Mouse (Mus musculus) heart, adult 2 months (tissue): ENCODE results near the gene Zpbp2.

Experiments
- CTCF ChIP-seq: fragments of 200-600 bp; IDR thresholded peaks from 2 replicates; pipeline ENCODE4 v1.8.1; 2022; ENCODE audit warnings: antibody characterized with exemption, mild to moderate bottlenecking, moderate library complexity
- EP300 ChIP-seq: fragments of 200-500 bp; IDR thresholded peaks from 2 replicates; pipeline ENCODE4 v1.6.1; 2011; ENCODE audit warnings: low read depth, low read length, control low read depth; ENCODE audit not compliant: insufficient read depth
- POLR2A ChIP-seq: fragments of 200-500 bp; IDR thresholded peaks from 2 replicates; pipeline ENCODE4 v1.6.1; 2011; ENCODE audit warnings: mild to moderate bottlenecking, low read depth, low read length, control low read depth; ENCODE audit not compliant: insufficient read depth

- no peak for TF ChIP-seq EP300
- no peak for TF ChIP-seq POLR2A
- TF ChIP-seq CTCF = no peak
These were observed 18.6 kb downstream of the Zpbp2 start for GRCm38 (mm10) chr11:98569461-98569860.
